8 mouse cellular contexts compared by ENCODE assay signal in genomic region chr4:150871392-150872138, GRCm38 (mm10). TPM values are rescaled to one million over a fixed set of nuclear protein-coding genes. Genes with fewer than 3 reads are reported as not detected.
DNase-seq lines count a peak whose midpoint lies in the region; ATAC-seq and TF ChIP-seq lines count a peak whose summit lies in the region.

No protein-coding gene starts in this region.

- H3K4me3 ChIP-seq in cerebellum, adult 2 months (replicated peaks; ENCODE audit: insufficient read depth, low read depth, low read length): no peak overlapping the region
- H3K4me3 ChIP-seq in forebrain, embryonic 15.5 days: no peak overlapping the region
- H3K4me3 ChIP-seq in hindbrain, embryonic 13.5 days: no peak overlapping the region
- no peak overlapping the region for H3K4me3 ChIP-seq in limb, embryonic 13.5 days
- no peak overlapping the region for H3K4me3 ChIP-seq in neural tube, embryonic 14.5 days (ENCODE audit: low read depth, low read length)

- peaks cover 12% of the 10 kb centered on the region for H3K4me1 ChIP-seq in cerebellum, adult 2 months (ENCODE audit: control insufficient read depth, insufficient read depth, low read length)
- peaks cover 16% of the 10 kb centered on the region for H3K4me1 ChIP-seq in forebrain, embryonic 15.5 days
- H3K4me1 ChIP-seq in hindbrain, embryonic 13.5 days (replicated peaks): peaks cover 22% of the 10 kb centered on the region
- H3K4me1 ChIP-seq in limb, embryonic 13.5 days: peaks cover 35% of the 10 kb centered on the region
- peaks cover 13% of the 10 kb centered on the region for H3K4me1 ChIP-seq in neural tube, embryonic 14.5 days (ENCODE audit: control insufficient read depth, insufficient read depth, low read length)

- 0 out of 2 replicates have a peak, but pooled peaks have one; percentile 29 for ATAC-seq in forebrain, embryonic 15.5 days (replicated peaks)
- ATAC-seq in hindbrain, embryonic 13.5 days (ENCODE audit: low FRiP score): peak; percentile 82
- peak; percentile 83 for ATAC-seq in limb, embryonic 13.5 days (ENCODE audit: low FRiP score, low read depth)
- ATAC-seq in neural tube, embryonic 14.5 days (ENCODE audit: low read depth): peak; percentile 61; the same call in 1 of the 2 replicates
- ATAC-seq in erythroblast, adult 5-6 weeks (replicated peaks; ENCODE audit: low FRiP score, poor library complexity, severe bottlenecking): no peak

- H3K4me2 ChIP-seq in forebrain, embryonic 15.5 days (replicated peaks): no peak overlapping the region
- no peak overlapping the region for H3K4me2 ChIP-seq in hindbrain, embryonic 13.5 days
- H3K4me2 ChIP-seq in limb, embryonic 13.5 days (replicated peaks): peak overlapping the region; percentile 17; the same call in 1 of the 2 replicates
- 0 out of 2 replicates have a peak overlapping the region, but pooled peaks have one; percentile 14 for H3K4me2 ChIP-seq in neural tube, embryonic 14.5 days (ENCODE audit: low read depth, low read length)

- no peak overlapping the region for H3K9ac ChIP-seq in forebrain, embryonic 15.5 days (replicated peaks)
- H3K9ac ChIP-seq in hindbrain, embryonic 13.5 days: peak overlapping the region; percentile 49
- H3K9ac ChIP-seq in limb, embryonic 13.5 days: 0 out of 2 replicates have a peak overlapping the region, but pooled peaks have one; percentile 13
- H3K9ac ChIP-seq in neural tube, embryonic 14.5 days (replicated peaks; ENCODE audit: low read depth, low read length): no peak overlapping the region

- no peaks in the 10 kb centered on the region for H3K27me3 ChIP-seq in cerebellum, adult 2 months (ENCODE audit: control insufficient read depth, insufficient read depth, low read length)
- H3K27me3 ChIP-seq in forebrain, embryonic 15.5 days: no peaks in the 10 kb centered on the region
- no peaks in the 10 kb centered on the region for H3K27me3 ChIP-seq in hindbrain, embryonic 13.5 days
- H3K27me3 ChIP-seq in limb, embryonic 13.5 days: no peaks in the 10 kb centered on the region
- no peaks in the 10 kb centered on the region for H3K27me3 ChIP-seq in neural tube, embryonic 14.5 days (ENCODE audit: control insufficient read depth, insufficient read depth, low read length)

- peak in 1 of 2 experiments; percentile 28 for DNase-seq in cerebellum, adult 2 months
- no peak for DNase-seq in cerebellum, adult 11-12 months
- DNase-seq in R1 (ENCODE audit: low read depth, low spot score): peak; percentile 88

- TF ChIP-seq CTCF in cerebellum, adult 2 months (IDR thresholded peaks at IDR 0.05; ENCODE audit: borderline replicate concordance, insufficient read depth, low read depth, low read length): no peak

- H3K27ac ChIP-seq in cerebellum, adult 2 months (ENCODE audit: insufficient read depth, low read length): peak overlapping the region; percentile 24; the same call in 1 of the 2 replicates
- H3K27ac ChIP-seq in forebrain, embryonic 15.5 days (replicated peaks): no peak overlapping the region; the same call in 1 of the 2 replicates
- H3K27ac ChIP-seq in hindbrain, embryonic 13.5 days: peak overlapping the region; percentile 83
- H3K27ac ChIP-seq in limb, embryonic 13.5 days: peak overlapping the region; percentile 74
- H3K27ac ChIP-seq in neural tube, embryonic 14.5 days (ENCODE audit: low read depth, low read length): peak overlapping the region; percentile 69

- no peaks in the 10 kb centered on the region for H3K9me3 ChIP-seq in forebrain, embryonic 15.5 days
- no peaks in the 10 kb centered on the region for H3K9me3 ChIP-seq in hindbrain, embryonic 13.5 days
- no peaks in the 10 kb centered on the region for H3K9me3 ChIP-seq in limb, embryonic 13.5 days
- no peaks in the 10 kb centered on the region for H3K9me3 ChIP-seq in neural tube, embryonic 14.5 days (ENCODE audit: control insufficient read depth, low read length)

- TF ChIP-seq POLR2A in cerebellum, adult 2 months (IDR thresholded peaks at IDR 0.05; ENCODE audit: borderline replicate concordance, insufficient read depth, low read length): no peak

- peaks cover 15% of the 10 kb centered on the region for H3K36me3 ChIP-seq in forebrain, embryonic 15.5 days
- peaks cover 20% of the 10 kb centered on the region for H3K36me3 ChIP-seq in hindbrain, embryonic 13.5 days
- H3K36me3 ChIP-seq in limb, embryonic 13.5 days: peaks cover 19% of the 10 kb centered on the region
- H3K36me3 ChIP-seq in neural tube, embryonic 14.5 days (ENCODE audit: control insufficient read depth, insufficient read depth, low read length): peaks cover 15% of the 10 kb centered on the region

- WGBS in cerebellum, adult 2 months: 37% methylated on average over 10 of the region's 10 CpGs
- WGBS in forebrain, embryonic 15.5 days: 28% methylated on average over 10 of the region's 10 CpGs
- WGBS in hindbrain, embryonic 13.5 days: 22% methylated on average over 10 of the region's 10 CpGs
- 32% methylated on average over 10 of the region's 10 CpGs for WGBS in limb, embryonic 13.5 days
- 26% methylated on average over 10 of the region's 10 CpGs for WGBS in neural tube, embryonic 14.5 days

RNA-seq across cellular contexts. Expression of gene Errfi1, which starts 17.8 kb away (rescaled TPM):
- polyA plus RNA-seq in cerebellum, adult 2 months (2012; rRNA removed): 30.0 and 32.4 TPM in 2 replicates
- 16.2 and 17.3 TPM in 2 replicates for polyA plus RNA-seq in forebrain, embryonic 15.5 days (2015; fragmentation: Nextera tagmentation; extraction: Ambion mirVana)
- 29.0 and 29.5 TPM in 2 replicates for polyA plus RNA-seq in hindbrain, embryonic 13.5 days (2015; fragmentation: Nextera tagmentation; extraction: Ambion mirVana)
- polyA plus RNA-seq in limb, embryonic 13.5 days (2015; fragmentation: Nextera tagmentation; extraction: Ambion mirVana): 22.5 and 24.3 TPM in 2 replicates
- 70.2 and 76.9 TPM in 2 replicates for polyA plus RNA-seq in neural tube, embryonic 14.5 days (2014; fragmentation: Nextera tagmentation; extraction: Ambion mirVana)
- total RNA-seq in erythroblast, adult 5-6 weeks (2015; ENCODE audit: low replicate concordance): not detected in 2 replicates
- 0.56 TPM in 1 of 2 replicates, not detected in the other for total RNA-seq in erythroblast, adult 5-6 weeks (2017; ENCODE audit: low replicate concordance)

RNA-seq across cellular contexts. Expression of gene Park7, which starts 42.7 kb away (rescaled TPM):
- 362 and 384 TPM in 2 replicates for polyA plus RNA-seq in cerebellum, adult 2 months (2012; rRNA removed)
- polyA plus RNA-seq in forebrain, embryonic 15.5 days (2015; fragmentation: Nextera tagmentation; extraction: Ambion mirVana): 381 and 388 TPM in 2 replicates
- polyA plus RNA-seq in hindbrain, embryonic 13.5 days (2015; fragmentation: Nextera tagmentation; extraction: Ambion mirVana): 359 and 380 TPM in 2 replicates
- 411 and 442 TPM in 2 replicates for polyA plus RNA-seq in limb, embryonic 13.5 days (2015; fragmentation: Nextera tagmentation; extraction: Ambion mirVana)
- 380 and 397 TPM in 2 replicates for polyA plus RNA-seq in neural tube, embryonic 14.5 days (2014; fragmentation: Nextera tagmentation; extraction: Ambion mirVana)
- 34.5 and 54.8 TPM in 2 replicates for total RNA-seq in erythroblast, adult 5-6 weeks (2015; ENCODE audit: low replicate concordance)
- 63.8 and 70.5 TPM in 2 replicates for total RNA-seq in erythroblast, adult 5-6 weeks (2017; ENCODE audit: low replicate concordance)

RNA-seq across cellular contexts. Expression of gene Tnfrsf9, which starts 42.8 kb away (rescaled TPM):
- polyA plus RNA-seq in cerebellum, adult 2 months (2012; rRNA removed): 0.64 and 0.67 TPM in 2 replicates
- 0.19 and 0.29 TPM in 2 replicates for polyA plus RNA-seq in forebrain, embryonic 15.5 days (2015; fragmentation: Nextera tagmentation; extraction: Ambion mirVana)
- 0.22 and 0.38 TPM in 2 replicates for polyA plus RNA-seq in hindbrain, embryonic 13.5 days (2015; fragmentation: Nextera tagmentation; extraction: Ambion mirVana)
- 0.40 and 0.51 TPM in 2 replicates for polyA plus RNA-seq in limb, embryonic 13.5 days (2015; fragmentation: Nextera tagmentation; extraction: Ambion mirVana)
- 0.22 and 0.43 TPM in 2 replicates for polyA plus RNA-seq in neural tube, embryonic 14.5 days (2014; fragmentation: Nextera tagmentation; extraction: Ambion mirVana)
- total RNA-seq in erythroblast, adult 5-6 weeks (2015; ENCODE audit: low replicate concordance): not detected in 2 replicates
- total RNA-seq in erythroblast, adult 5-6 weeks (2017; ENCODE audit: low replicate concordance): not detected in 2 replicates

Comparison
In these comparisons a context has a peak if more than half of its experiments do, and no peak if none do; other contexts are left out.
1. H3K4me2 ChIP-seq: peak in limb, embryonic 13.5 days (single experiment) and neural tube, embryonic 14.5 days (single experiment); none in forebrain, embryonic 15.5 days (single experiment) and hindbrain, embryonic 13.5 days (single experiment).
2. H3K9ac ChIP-seq: peak in hindbrain, embryonic 13.5 days (single experiment) and limb, embryonic 13.5 days (single experiment); none in forebrain, embryonic 15.5 days (single experiment) and neural tube, embryonic 14.5 days (single experiment).